Mouse (Mus musculus): ENCODE data around the gene Zranb3.

- TF ChIP-seq CTCF (IDR thresholded peaks at IDR 0.05; ENCODE audit: low read depth) (no peak), EP300 (optimal IDR thresholded peaks at IDR 0.05) (no peak)
Measured at GRCm38 (mm10) chr1:127975676-127976075, 127.2 kb downstream of the Zranb3 start.
